Mouse (Mus musculus) CH12.LX (cell line): ENCODE data around the gene Sprn. TPM values are rescaled to one million over a fixed set of nuclear protein-coding genes. Genes with fewer than 3 reads are reported as not detected.

Experiments used
- DNase-seq: peaks from one replicate; pipeline ENCODE4 v3.0.0-alpha.2; 2013; ENCODE audit errors: extremely low read depth
- H3K27ac ChIP-seq: 2 replicates; pipeline ENCODE4 v1.5.1; 2012; ENCODE audit warnings: low read depth, mild to moderate bottlenecking, control low read depth, moderate library complexity; ENCODE audit not compliant: insufficient read depth
- H3K27me3 ChIP-seq: replicated peaks from 2 replicates; pipeline ENCODE3; 2012; ENCODE audit warnings: inconsistent platforms
- H3K36me3 ChIP-seq, 2 experiments: replicated peaks in 1 of 2; 2 replicates each; pipeline versions ENCODE3 to v1.6.1; 2012; ENCODE audit warnings: inconsistent platforms in 1 of 2, low read length in 1 of 2, mild to moderate bottlenecking in 1 of 2, mixed read lengths in 1 of 2, moderate library complexity in 1 of 2; ENCODE audit not compliant: control insufficient read depth in 1 of 2, insufficient read depth in 1 of 2
- H3K4me1 ChIP-seq, 2 experiments: 2 replicates each; pipeline ENCODE4 v1.6.1; 2012; ENCODE audit warnings: inconsistent platforms in 1 of 2, moderate library complexity in 1 of 2; ENCODE audit not compliant: insufficient read depth in 2 of 2, control insufficient read depth in 1 of 2
- H3K4me2 ChIP-seq: 2 replicates; pipeline ENCODE4 v1.6.1; 2012; ENCODE audit warnings: low read depth, mild to moderate bottlenecking, control low read depth; ENCODE audit not compliant: poor library complexity, insufficient read depth, severe bottlenecking
- H3K4me3 ChIP-seq, 3 experiments: fragments of 150-350 bp in 1 of 3; sonication (generic) in 1 of 3; replicated peaks in 1 of 3; 2 replicates each; pipeline versions ENCODE3 to v1.5.1; 2011 to 2012; ENCODE audit warnings: low read depth in 2 of 3, low read length in 2 of 3, mild to moderate bottlenecking in 2 of 3, moderate library complexity in 2 of 3, control low read depth in 1 of 3, improper control_type of control experiment in 1 of 3, inconsistent platforms in 1 of 3, mixed read lengths in 1 of 3; ENCODE audit not compliant: poor library complexity in 1 of 3
- H3K79me2 ChIP-seq: replicated peaks from 2 replicates; pipeline ENCODE4 v1.6.1; 2012; ENCODE audit warnings: mild to moderate bottlenecking, moderate library complexity; ENCODE audit not compliant: control insufficient read depth, poor library complexity, insufficient read depth, severe bottlenecking; ENCODE audit errors: extremely low read depth
- H3K9ac ChIP-seq: 2 replicates; pipeline ENCODE4 v1.6.1; 2012; ENCODE audit warnings: low read depth, mild to moderate bottlenecking, control low read depth, moderate library complexity; ENCODE audit not compliant: insufficient read depth
- H3K9me3 ChIP-seq: replicated peaks from 2 replicates; pipeline ENCODE3; 2012; ENCODE audit warnings: low read length, inconsistent platforms, mixed read lengths
- BHLHE40 ChIP-seq: IDR thresholded peaks from 2 replicates; pipeline ENCODE4 v1.6.1; 2011; ENCODE audit warnings: mild to moderate bottlenecking, low read depth, low read length, improper control_type of control experiment
- CHD1 ChIP-seq: IDR thresholded peaks from 2 replicates; pipeline ENCODE4 v1.6.1; 2012; ENCODE audit warnings: low read depth, low read length, improper control_type of control experiment, inconsistent platforms
- CHD2 ChIP-seq: IDR thresholded peaks from 2 replicates; pipeline ENCODE4 v1.6.1; 2011; ENCODE audit warnings: low read length, improper control_type of control experiment
- CTCF ChIP-seq, 2 experiments: IDR thresholded peaks in 1 of 2; conservative IDR thresholded peaks in 1 of 2; 2 replicates each; pipeline ENCODE4 v1.5.1; 2011 to 2012; ENCODE audit warnings: low read depth in 2 of 2, low read length in 2 of 2, improper control_type of control experiment in 1 of 2, inconsistent platforms in 1 of 2, mild to moderate bottlenecking in 1 of 2, moderate library complexity in 1 of 2
- EP300 ChIP-seq: IDR thresholded peaks from 2 replicates; pipeline ENCODE4 v1.6.1; 2011; ENCODE audit warnings: low read length, improper control_type of control experiment
- ETS1 ChIP-seq: conservative IDR thresholded peaks from 2 replicates; pipeline ENCODE4 v1.6.1; 2012; ENCODE audit warnings: low read depth, mild to moderate bottlenecking, inconsistent platforms, low read length, improper control_type of control experiment, moderate library complexity
- KAT2A ChIP-seq: IDR thresholded peaks from 2 replicates; pipeline ENCODE4 v1.6.1; 2012; ENCODE audit warnings: low read length, improper control_type of control experiment, inconsistent platforms; ENCODE audit not compliant: insufficient replicate concordance
- MAFK ChIP-seq: IDR thresholded peaks from 2 replicates; pipeline ENCODE4 v1.6.1; 2011; ENCODE audit warnings: low read length, improper control_type of control experiment; ENCODE audit not compliant: insufficient replicate concordance
- MEF2A ChIP-seq: IDR thresholded peaks from 2 replicates; pipeline ENCODE4 v1.6.1; 2014; ENCODE audit warnings: low read depth, mild to moderate bottlenecking, inconsistent platforms, low read length, improper control_type of control experiment, borderline replicate concordance
- RAD21 ChIP-seq: IDR thresholded peaks from 2 replicates; pipeline ENCODE4 v1.6.1; 2011; ENCODE audit warnings: low read depth, mild to moderate bottlenecking, low read length, improper control_type of control experiment, moderate library complexity
- RCOR1 ChIP-seq: conservative IDR thresholded peaks from 2 replicates; pipeline ENCODE4 v1.6.1; 2012; ENCODE audit warnings: low read depth, mild to moderate bottlenecking, inconsistent platforms, low read length, improper control_type of control experiment
- SIN3A ChIP-seq: IDR thresholded peaks from 2 replicates; pipeline ENCODE4 v1.6.1; 2012; ENCODE audit warnings: low read length, improper control_type of control experiment, inconsistent platforms
- TCF12 ChIP-seq: IDR thresholded peaks from 2 replicates; pipeline ENCODE4 v1.6.1; 2014; ENCODE audit warnings: low read depth, mild to moderate bottlenecking, inconsistent platforms, low read length, improper control_type of control experiment
- ZNF384 ChIP-seq: IDR thresholded peaks from 2 replicates; pipeline ENCODE4 v1.6.1; 2012; ENCODE audit warnings: low read depth, low read length, improper control_type of control experiment, inconsistent platforms
- dilution Hi-C: fragments of 300-500 bp; cut with MboI; formaldehyde crosslinking; loops from 2 replicates; pipeline ENCODE4 v1.14.3; 2020; ENCODE audit warnings: low sequenced_read_pairs; ENCODE audit not compliant: extremely low pct_unique_long_range_greater_than_20kb, extremely low pct_ligation_motif_present
- in situ Hi-C: fragments of 300-500 bp; cut with MboI; formaldehyde crosslinking; loops from 3 replicates; pipeline ENCODE4 v1.14.3; 2019; ENCODE audit warnings: low sequenced_read_pairs, low pct_ligation_motif_present, low pct_unique_long_range_greater_than_20kb, mixed read lengths
- polyA plus RNA-seq: library from polyadenylated mRNA; unstranded; fragments of >175 nt; gene quantifications from 2 replicates; pipeline ENCODE4 v1.2.1, GENCODE M21; 2012; ENCODE audit warnings: low read depth; ENCODE audit not compliant: insufficient read length
- total RNA-seq, 2 experiments: library from RNA; depleted of rRNA; stranded (reverse); fragments of 300-350 nt in 1 of 2; fragments of >200 nt in 1 of 2; gene quantifications; 2 replicates each; pipeline ENCODE4 v1.2.3; 2012 to 2014

The Sprn gene
- total and polyA plus RNA-seq, 3 experiments = not detected

GRCm38 (mm10) chr7:140121338-140121910 lies 33.3 kb downstream of the Sprn start:
- peaks cover 0 to 6% of the 10 kb centered on the region in 2 experiments for H3K36me3 ChIP-seq
- no peak overlapping the region for H3K4me3 ChIP-seq
- peaks cover 18 to 70% of the 10 kb centered on the region in 2 experiments for H3K4me1 ChIP-seq
- TF ChIP-seq KAT2A (no peak), ZNF384 (peak; percentile 47; the same call in 1 of the 2 replicates), MAFK (0 out of 2 replicates have a peak, but pooled peaks have one; percentile 18), CHD1 (0 out of 2 replicates have a peak, but pooled peaks have one; percentile 76), MEF2A (0 out of 2 replicates have a peak, but pooled peaks have one; percentile 19), SIN3A (0 out of 2 replicates have a peak, but pooled peaks have one; percentile 33), TCF12 (peak; percentile 65), BHLHE40 (peak; percentile 37; the same call in 1 of the 2 replicates), RCOR1 (no peak), ETS1 (peak; percentile 58), CHD2 (no peak)
- dilution Hi-C loops (no loop called here), in situ Hi-C loops (no loop called here)
- no peak overlapping the region for H3K9ac ChIP-seq
- DNase-seq = no peak
- peak overlapping the region; percentile 51 for H3K27ac ChIP-seq
- H3K9me3 ChIP-seq = no peaks in the 10 kb centered on the region
- H3K4me2 ChIP-seq = peak overlapping the region; percentile 30
- H3K27me3 ChIP-seq = no peaks in the 10 kb centered on the region
- no peaks in the 10 kb centered on the region; the same call in none of the 2 replicates for H3K79me2 ChIP-seq

GRCm38 (mm10) chr7:140120484-140120883 lies 34.2 kb downstream of the Sprn start:
- dilution Hi-C loops = no loop called here
- DNase-seq = no peak
- H3K27ac ChIP-seq = no peak overlapping the region
- peaks cover 0 to 6% of the 10 kb centered on the region in 2 experiments for H3K36me3 ChIP-seq
- no peaks in the 10 kb centered on the region for H3K9me3 ChIP-seq
- no peaks in the 10 kb centered on the region; the same call in 1 of the 2 replicates for H3K79me2 ChIP-seq
- H3K27me3 ChIP-seq = no peaks in the 10 kb centered on the region
- TF ChIP-seq ZNF384 (peak; percentile 92), ETS1 (peak; percentile 31; the same call in 1 of the 2 replicates), EP300 (peak; percentile 57), TCF12 (0 out of 2 replicates have a peak, but pooled peaks have one; percentile 33), CTCF (conservative IDR thresholded peaks at IDR 0.05 in 1 of 2, IDR thresholded peaks at IDR 0.05 in 1 of 2; ENCODE audit: low read depth in 2 of 2, low read length in 2 of 2) (0 out of 4 replicates have a peak, but pooled peaks of 1 of the 2 experiments have one; percentile 7), RAD21 (no peak), KAT2A (no peak)
- TF ChIP-seq, all 38 proteins: peak for 5
- Histone ChIP-seq H3K4me3 (no peak overlapping the region), H3K4me1 (peaks cover 18 to 70% of the 10 kb centered on the region in 2 experiments), H3K4me2 (no peak overlapping the region), H3K9ac (no peak overlapping the region)
- in situ Hi-C loops = no loop called here
